Mouse (Mus musculus): ENCODE results near the gene Bcar1.

Gene Bcar1

GRCm38 (mm10) chr8:111738867-111739266, 4.7 kb downstream of the Bcar1 start:
- DNase-seq (ENCODE audit: low read depth), result no peak

GRCm38 (mm10) chr8:111736321-111736720, 7.3 kb downstream of the Bcar1 start:
- no peak for DNase-seq (ENCODE audit: low read depth)

- no peak for DNase-seq (ENCODE audit: low read depth)
Observed at GRCm38 (mm10) chr8:111735791-111736190, 7.8 kb downstream of the Bcar1 start.

- no peak for DNase-seq (ENCODE audit: low read depth)
Observed at GRCm38 (mm10) chr8:111735335-111735761, 8.3 kb downstream of the Bcar1 start.

GRCm38 (mm10) chr8:111734244-111734960, 9.2 kb downstream of the Bcar1 start:
- no peak for DNase-seq (ENCODE audit: low read depth)

GRCm38 (mm10) chr8:111733581-111734243, 9.9 kb downstream of the Bcar1 start:
- DNase-seq (ENCODE audit: low read depth), result no peak

GRCm38 (mm10) chr8:111732406-111733085, 11.1 kb downstream of the Bcar1 start:
- DNase-seq (ENCODE audit: low read depth), result no peak

GRCm38 (mm10) chr8:111732004-111732403, 11.6 kb downstream of the Bcar1 start:
- peak; percentile 80 for DNase-seq (ENCODE audit: low read depth)

GRCm38 (mm10) chr8:111731231-111731977, 12.2 kb downstream of the Bcar1 start:
- DNase-seq (ENCODE audit: low read depth), result no peak

GRCm38 (mm10) chr8:111729233-111730170, 14.1 kb downstream of the Bcar1 start:
- no peak for DNase-seq (ENCODE audit: low read depth)

- no peak for DNase-seq (ENCODE audit: low read depth)
Observed at GRCm38 (mm10) chr8:111728481-111728880, 15.1 kb downstream of the Bcar1 start.

- no peak for DNase-seq (ENCODE audit: low read depth)
Observed at GRCm38 (mm10) chr8:111727553-111727952, 16.1 kb downstream of the Bcar1 start.

GRCm38 (mm10) chr8:111726102-111726900, 17.3 kb downstream of the Bcar1 start:
- DNase-seq (ENCODE audit: low read depth), result no peak

- DNase-seq (ENCODE audit: low read depth), result no peak
Observed at GRCm38 (mm10) chr8:111725341-111725740, 18.3 kb downstream of the Bcar1 start.

- DNase-seq (ENCODE audit: low read depth), result peak; percentile 19
Observed at GRCm38 (mm10) chr8:111720115-111720544, 23.5 kb downstream of the Bcar1 start.

- no peak for DNase-seq (ENCODE audit: low read depth)
Observed at GRCm38 (mm10) chr8:111718937-111719336, 24.7 kb downstream of the Bcar1 start.

GRCm38 (mm10) chr8:111717866-111718265, 25.7 kb downstream of the Bcar1 start:
- DNase-seq (ENCODE audit: low read depth), result no peak

- DNase-seq (ENCODE audit: low read depth), result no peak
Observed at GRCm38 (mm10) chr8:111717488-111717792, 26.2 kb downstream of the Bcar1 start.

GRCm38 (mm10) chr8:111716603-111717487, 26.8 kb downstream of the Bcar1 start:
- no peak for DNase-seq (ENCODE audit: low read depth)
